Mouse (Mus musculus) heart, embryonic 10.5 days (tissue): Measurements from ENCODE around the gene Bcl2l2. TPM values are rescaled to one million over a fixed set of nuclear protein-coding genes. Genes with fewer than 3 reads are reported as not detected.
A peak's percentile ranks its signal among the peaks of the same experiment; 100 is the strongest.

Experiments used
- DNase-seq: peaks from one replicate; pipeline ENCODE4 v3.0.0-alpha.2; 2017; ENCODE audit warnings: low spot score
- H3K27ac ChIP-seq: fragments of 300-500 bp; sonication (generic); 2 replicates; pipeline ENCODE4 v1.5.1; 2016; ENCODE audit warnings: mild to moderate bottlenecking
- H3K27me3 ChIP-seq: fragments of 300-500 bp; sonication (generic); 2 replicates; pipeline ENCODE4 v1.6.1; 2016; ENCODE audit warnings: mild to moderate bottlenecking; ENCODE audit not compliant: poor library complexity, insufficient read depth, severe bottlenecking
- H3K36me3 ChIP-seq: fragments of 300-500 bp; sonication (generic); 2 replicates; pipeline ENCODE4 v1.6.1; 2016; ENCODE audit warnings: mild to moderate bottlenecking, moderate library complexity
- H3K4me1 ChIP-seq: fragments of 300-500 bp; sonication (generic); 2 replicates; pipeline ENCODE4 v1.6.1; 2016; ENCODE audit warnings: mild to moderate bottlenecking
- H3K4me3 ChIP-seq: fragments of 300-500 bp; sonication (generic); 2 replicates; pipeline ENCODE4 v1.5.1; 2016; ENCODE audit warnings: mild to moderate bottlenecking, moderate library complexity
- H3K9me3 ChIP-seq: fragments of 300-500 bp; sonication (generic); 2 replicates; pipeline ENCODE4 v1.6.1; 2016; ENCODE audit warnings: mild to moderate bottlenecking, moderate library complexity
- WGBS: fragments of 180-500 bp; shearing (Covaris S2); methylation state at CpG from one replicate; pipeline ENCODE4 v1.1.7; 2016; 5-methylcytosine and 5-hydroxymethylcytosine counted together
- polyA plus RNA-seq: library from polyadenylated mRNA; unstranded; fragments of >200 nt; fragmentation: Nextera tagmentation; extraction: Ambion mirVana; gene quantifications from 2 replicates; pipeline ENCODE4 v1.2.1, GENCODE M21; 2016

Bcl2l2 gene
- 2.8 and 3.0 TPM in 2 replicates for polyA plus RNA-seq

DNA sequence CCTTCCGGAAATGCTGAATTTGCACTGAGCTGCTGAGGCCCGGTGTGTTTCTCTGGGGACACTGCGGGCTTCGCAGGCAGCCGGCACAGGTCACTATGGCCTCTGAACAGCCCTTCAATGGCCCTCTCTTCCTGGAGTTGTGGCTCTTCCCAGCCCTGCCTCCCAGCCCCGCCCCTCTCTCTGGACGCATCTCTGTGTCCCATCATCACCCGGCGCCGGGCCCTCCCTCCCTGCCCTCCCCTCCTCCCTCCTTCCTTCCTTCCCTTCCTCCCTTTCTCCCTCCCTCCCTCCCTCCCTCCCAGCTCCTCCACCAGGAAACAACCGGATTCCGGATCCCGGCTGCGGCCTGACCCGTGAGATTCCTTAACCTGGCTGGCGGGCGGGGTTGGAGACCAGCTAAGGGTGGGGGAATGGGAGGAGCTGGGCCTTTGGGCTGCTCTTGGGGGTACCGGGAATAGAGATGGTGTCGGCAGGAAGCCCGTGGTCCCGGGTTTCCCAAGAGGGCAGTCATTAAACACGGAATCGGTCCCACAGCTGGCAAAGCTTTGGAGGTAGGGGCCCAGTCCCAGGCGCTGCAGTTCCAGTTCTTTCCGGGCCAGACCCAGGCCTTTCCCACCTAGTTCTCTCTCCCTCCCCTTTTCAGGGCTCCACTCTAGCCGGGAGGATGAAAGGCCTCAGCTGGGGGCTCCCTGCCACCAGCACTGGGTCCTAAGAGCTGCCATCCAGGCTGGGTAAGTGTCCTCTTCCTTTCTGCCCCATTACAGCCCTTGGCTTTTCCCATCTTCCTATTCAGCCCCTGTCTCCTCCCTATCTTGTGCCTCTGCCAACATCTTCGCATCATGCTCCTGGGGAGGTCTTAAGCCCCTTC, at the start of gene Bcl2l2, which contains the start of gene Gm20521:
Bcl2l2 (plus strand) TSS at position 224 of the 868 bp plus-strand sequence.
Gm20521 (plus strand) TSS at position 288 of the 868 bp plus-strand sequence.
- Histone ChIP-seq H3K9me3 (no peaks in the 10 kb centered on the region), H3K36me3 (peaks cover 27% of the 10 kb centered on the region; the same call in 1 of the 2 replicates), H3K4me1 (peaks cover 35% of the 10 kb centered on the region), H3K27ac (peak within 1 kb of the TSS; percentile 92), H3K27me3 (no peaks in the 10 kb centered on the region), H3K4me3 (peak within 1 kb of the TSS; percentile 78)
- peak; percentile 97 for DNase-seq
- 1% methylated on average over 27 of the region's 27 CpGs for whole genome bisulfite sequencing

DNA sequence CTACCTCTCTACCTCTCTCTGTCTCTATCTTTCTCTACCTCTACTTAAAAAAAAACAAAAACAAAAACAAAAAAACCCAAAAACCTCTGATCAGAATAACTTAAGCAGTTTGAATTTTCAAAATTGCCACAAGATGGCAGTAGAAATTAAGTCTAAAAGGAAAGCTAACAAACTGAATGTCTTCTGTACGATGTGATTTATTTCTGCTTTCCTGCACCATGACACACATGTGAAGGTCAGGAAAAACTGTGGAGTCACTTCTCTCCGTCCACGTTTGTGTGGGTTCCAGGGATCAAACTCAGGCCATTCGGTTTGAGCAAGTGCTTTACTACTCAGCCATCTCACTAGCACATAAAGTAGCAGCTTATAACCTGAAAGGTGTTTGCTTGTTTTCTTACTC, 39.7 kb upstream of the Bcl2l2 start:
- H3K4me3 ChIP-seq, result no peak overlapping the region
- no peak for DNase-seq
- no peaks in the 10 kb centered on the region for H3K36me3 ChIP-seq
- no peak overlapping the region for H3K27ac ChIP-seq
- WGBS, result 7% methylated on average over 4 of the region's 4 CpGs
- no peaks in the 10 kb centered on the region for H3K4me1 ChIP-seq
- H3K9me3 ChIP-seq, result no peaks in the 10 kb centered on the region
- 0 out of 2 replicates have a peak, but pooled peaks cover 5% of the 10 kb centered on the region for H3K27me3 ChIP-seq

DNA sequence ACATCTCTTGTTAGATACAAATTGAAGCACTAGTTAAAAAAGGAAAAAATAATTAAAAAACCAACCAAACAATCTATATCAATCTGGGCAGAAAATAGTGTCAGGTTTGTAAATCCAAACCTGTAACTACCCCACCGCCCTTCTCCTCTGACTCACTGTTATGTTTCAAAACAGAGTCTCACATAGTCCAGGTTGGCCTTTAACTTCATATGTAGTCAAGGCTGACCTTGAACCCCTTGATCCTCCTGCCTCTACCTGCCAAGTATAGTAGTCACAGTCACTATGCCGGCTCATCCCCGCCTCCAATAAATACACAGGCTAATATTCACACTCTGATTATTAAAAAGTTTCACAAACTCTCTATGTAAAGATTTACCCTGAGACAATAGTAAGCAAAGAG, 27.5 kb upstream of the Bcl2l2 start:
- no peak overlapping the region for H3K27ac ChIP-seq
- no peaks in the 10 kb centered on the region for H3K9me3 ChIP-seq
- H3K4me3 ChIP-seq, result no peak overlapping the region
- H3K36me3 ChIP-seq, result peaks cover 32% of the 10 kb centered on the region
- no peaks in the 10 kb centered on the region for H3K27me3 ChIP-seq
- peaks cover 18% of the 10 kb centered on the region; the same call in 1 of the 2 replicates for H3K4me1 ChIP-seq
- WGBS, result 88% methylated on average over 3 of the region's 3 CpGs
- no peak for DNase-seq

DNA sequence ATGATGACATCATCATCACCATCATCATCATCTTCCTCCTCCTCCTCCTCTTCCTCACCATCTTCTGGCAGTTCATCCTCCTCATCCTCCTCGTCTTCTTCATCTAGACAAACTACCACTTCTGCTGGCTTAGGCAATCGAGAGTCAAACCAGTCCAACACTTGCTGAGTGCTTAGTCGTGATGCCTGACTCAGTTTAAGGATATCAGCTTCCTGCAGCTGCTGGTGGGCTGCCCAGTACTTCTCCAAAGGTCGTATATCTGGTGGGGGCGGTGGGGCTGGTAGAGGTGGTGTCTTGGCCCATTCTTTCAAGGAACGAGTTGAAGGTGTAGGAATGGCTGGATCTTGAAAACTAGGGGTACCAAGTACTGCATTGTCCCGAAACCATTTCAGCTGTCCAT, 26.5 kb upstream of the Bcl2l2 start:
- Histone ChIP-seq H3K4me3 (no peak overlapping the region), H3K4me1 (peaks cover 18% of the 10 kb centered on the region; the same call in 1 of the 2 replicates), H3K27ac (no peak overlapping the region), H3K27me3 (no peaks in the 10 kb centered on the region), H3K9me3 (no peaks in the 10 kb centered on the region), H3K36me3 (peaks cover 32% of the 10 kb centered on the region)
- DNase-seq, result no peak
- WGBS, result 83% methylated on average over 7 of the region's 7 CpGs

DNA sequence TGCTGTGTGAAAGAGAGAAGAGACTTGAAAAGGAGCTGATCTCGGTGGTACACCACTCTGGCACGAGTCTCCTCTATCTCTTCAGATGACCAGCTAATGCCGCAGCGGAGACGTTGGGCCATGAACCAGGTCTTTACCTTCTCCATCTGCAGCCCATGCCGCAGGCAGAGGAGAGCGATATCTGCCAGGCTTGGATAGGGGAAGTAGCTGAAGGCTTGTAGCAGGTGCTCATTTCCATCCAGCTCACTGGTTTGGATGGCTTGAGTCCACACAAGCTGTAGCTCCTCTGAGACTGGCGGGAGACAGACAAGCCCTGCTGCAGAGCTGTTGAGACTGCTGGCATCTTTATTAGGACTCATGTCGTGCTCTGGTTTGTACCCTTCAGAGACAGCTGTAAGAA, 25.3 kb upstream of the Bcl2l2 start:
- H3K27me3 ChIP-seq, result no peaks in the 10 kb centered on the region
- H3K9me3 ChIP-seq, result no peaks in the 10 kb centered on the region
- no peak overlapping the region for H3K4me3 ChIP-seq
- H3K27ac ChIP-seq, result no peak overlapping the region
- DNase-seq, result no peak
- 85% methylated on average over 9 of the region's 9 CpGs for WGBS
- peaks cover 32% of the 10 kb centered on the region for H3K36me3 ChIP-seq
- H3K4me1 ChIP-seq, result peaks cover 18% of the 10 kb centered on the region; the same call in 1 of the 2 replicates

DNA sequence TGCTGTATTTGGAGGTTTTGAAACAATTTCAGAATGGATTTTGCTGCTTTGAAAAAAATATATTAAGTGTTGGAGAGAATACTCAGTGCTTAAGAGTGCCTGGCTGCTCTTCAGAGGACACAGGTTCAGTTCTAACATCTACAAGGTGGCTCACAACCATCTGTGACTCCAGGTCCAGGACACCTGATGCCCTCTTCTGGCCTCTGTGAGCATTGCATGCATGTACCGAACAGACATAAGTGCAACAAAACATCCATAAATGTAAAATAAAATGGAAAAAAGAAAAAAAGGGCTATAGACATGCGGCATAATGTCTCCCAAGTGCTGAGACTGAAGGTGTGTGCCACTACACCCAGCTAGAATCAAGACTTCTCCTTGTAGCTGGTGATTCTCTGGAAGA, 22.7 kb upstream of the Bcl2l2 start:
- H3K36me3 ChIP-seq, result peaks cover 23% of the 10 kb centered on the region
- H3K4me1 ChIP-seq, result peaks cover 24% of the 10 kb centered on the region; the same call in 1 of the 2 replicates
- DNase-seq, result no peak
- no peak overlapping the region for H3K4me3 ChIP-seq
- 33% methylated on average over 2 of the region's 2 CpGs for WGBS
- H3K9me3 ChIP-seq, result no peaks in the 10 kb centered on the region
- no peak overlapping the region for H3K27ac ChIP-seq
- no peaks in the 10 kb centered on the region for H3K27me3 ChIP-seq

DNA sequence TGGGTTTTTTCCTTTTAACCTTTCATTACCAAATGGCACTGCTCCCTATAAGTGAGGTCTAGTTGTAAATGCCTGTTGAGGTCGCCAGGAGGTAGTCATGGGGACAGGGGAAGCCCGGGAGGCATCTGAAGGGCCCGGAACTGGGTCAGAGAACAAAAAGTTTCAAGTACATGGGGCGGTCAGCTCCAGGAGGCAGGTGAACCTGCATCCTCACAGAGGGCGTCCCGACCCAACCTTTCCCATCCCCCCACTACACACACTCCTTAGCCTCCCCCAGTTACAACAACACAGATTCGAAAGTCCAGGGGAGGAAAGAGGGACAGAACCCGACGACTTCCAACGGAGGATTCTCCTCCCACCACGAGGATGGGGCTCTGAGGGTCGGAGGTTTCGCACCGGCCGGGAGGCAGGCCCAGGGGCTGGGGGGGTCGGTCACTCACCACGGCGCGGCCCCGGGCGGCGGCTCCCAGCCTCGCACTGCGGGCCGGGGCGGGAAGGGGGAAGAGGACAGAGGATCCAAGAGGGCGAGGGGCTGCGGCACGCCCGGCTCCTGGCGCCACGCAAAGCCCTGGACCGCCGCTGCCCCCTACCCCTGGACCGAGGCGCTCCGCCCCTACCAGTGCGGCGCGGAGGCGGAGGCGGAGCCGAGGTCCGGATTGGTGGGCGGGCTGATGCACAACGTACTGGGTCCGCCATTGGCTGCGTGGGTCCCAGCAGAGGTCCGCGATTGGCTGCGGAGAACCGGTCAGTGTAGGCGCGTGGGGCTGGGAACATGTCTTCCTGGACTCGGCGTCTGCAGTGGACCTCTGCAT, 19.5 kb upstream of the Bcl2l2 start:
- DNase-seq, result peak; percentile 98
- H3K27me3 ChIP-seq, result no peaks in the 10 kb centered on the region
- 2% methylated on average over 53 of the region's 56 CpGs for WGBS
- peak overlapping the region; percentile 91 for H3K4me3 ChIP-seq
- H3K27ac ChIP-seq, result peak overlapping the region; percentile 97
- H3K4me1 ChIP-seq, result peaks cover 10% of the 10 kb centered on the region; the same call in 1 of the 2 replicates
- no peaks in the 10 kb centered on the region for H3K9me3 ChIP-seq
- H3K36me3 ChIP-seq, result no peaks in the 10 kb centered on the region

DNA sequence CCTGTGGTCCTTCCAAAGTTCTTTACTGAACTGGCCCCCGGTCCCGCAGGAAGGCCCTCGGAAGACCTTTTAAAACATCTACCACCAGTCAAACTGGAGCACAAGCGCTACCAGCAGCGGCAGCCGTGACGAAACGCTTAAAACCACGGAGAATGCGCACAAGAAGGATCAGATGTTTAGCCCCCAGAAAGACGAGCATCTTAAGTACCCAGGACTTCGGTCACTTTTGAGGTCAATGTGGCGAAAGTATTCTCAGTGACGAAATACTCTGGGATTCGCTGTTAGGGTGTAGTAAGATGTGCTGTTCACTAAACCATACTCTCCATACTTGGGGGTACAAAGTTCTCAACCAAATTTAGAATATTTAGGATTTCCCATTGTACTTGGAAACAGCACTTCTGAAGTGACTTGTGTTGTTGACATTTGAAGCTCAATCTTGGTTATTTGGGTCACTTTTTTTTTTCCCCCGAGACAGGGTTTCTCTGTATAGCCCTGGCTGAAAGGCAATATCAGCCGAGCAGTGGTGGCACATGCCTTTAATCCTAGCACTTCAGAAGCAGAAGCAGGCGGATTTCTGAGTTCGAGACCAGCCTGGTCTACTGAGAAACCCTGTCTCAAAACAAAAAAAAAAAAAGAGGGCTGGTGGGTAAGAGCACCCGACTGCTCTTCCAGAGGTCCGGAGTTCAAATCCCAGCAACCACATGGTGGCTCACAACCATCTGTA, 18.7 kb upstream of the Bcl2l2 start:
- Histone ChIP-seq H3K27ac (peak overlapping the region; percentile 97), H3K4me3 (peak overlapping the region; percentile 91), H3K9me3 (no peaks in the 10 kb centered on the region), H3K27me3 (no peaks in the 10 kb centered on the region), H3K36me3 (no peaks in the 10 kb centered on the region), H3K4me1 (peaks cover 6% of the 10 kb centered on the region; the same call in 1 of the 2 replicates)
- WGBS, result 17% methylated on average over 21 of the region's 21 CpGs
- DNase-seq, result peak; percentile 61

DNA sequence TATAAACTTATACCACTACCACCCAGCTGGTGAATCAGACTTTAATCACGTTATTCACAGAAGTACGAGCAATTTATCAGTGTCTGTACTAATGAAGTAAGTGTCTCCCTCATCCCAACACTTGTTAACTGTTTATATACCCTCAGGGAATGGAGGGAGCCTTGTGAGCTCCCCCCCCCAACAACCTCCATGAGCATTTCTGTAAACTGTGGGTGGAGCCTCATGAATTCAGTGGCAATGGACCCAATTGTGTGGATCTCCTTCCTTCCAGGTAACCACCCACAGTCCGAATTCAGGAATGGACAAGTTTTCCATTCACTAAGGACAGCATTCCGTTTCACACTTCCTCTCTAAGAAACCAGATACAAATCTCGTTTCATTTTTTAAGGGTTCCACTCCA, 17.6 kb upstream of the Bcl2l2 start:
- no peak for DNase-seq
- Histone ChIP-seq H3K27me3 (no peaks in the 10 kb centered on the region), H3K4me3 (no peak overlapping the region), H3K9me3 (no peaks in the 10 kb centered on the region), H3K27ac (no peak overlapping the region), H3K36me3 (no peaks in the 10 kb centered on the region), H3K4me1 (peaks cover 6% of the 10 kb centered on the region; the same call in 1 of the 2 replicates)
- 75% methylated on average over 5 of the region's 5 CpGs for WGBS

DNA sequence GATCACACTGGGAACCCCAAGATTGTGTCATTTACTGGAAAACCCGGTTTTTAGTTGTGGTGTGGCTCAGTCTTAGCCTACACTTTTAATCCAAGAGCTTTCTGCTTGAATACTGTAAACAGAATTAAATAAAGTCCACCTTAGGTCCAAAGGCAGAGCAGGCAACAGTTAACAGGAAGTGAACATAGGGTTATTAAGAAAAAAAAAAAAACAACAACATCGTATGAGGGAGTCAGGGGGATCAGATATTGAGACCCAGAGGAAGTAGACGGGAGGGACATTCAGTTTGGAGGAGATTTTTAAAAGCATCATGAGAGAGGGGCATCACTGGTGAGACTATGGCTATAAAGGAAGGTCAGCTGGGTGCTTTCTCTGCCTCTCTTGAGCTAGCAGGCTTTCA, 16.9 kb upstream of the Bcl2l2 start:
- H3K9me3 ChIP-seq, result no peaks in the 10 kb centered on the region
- 62% methylated on average over 3 of the region's 3 CpGs for WGBS
- no peak for DNase-seq
- no peaks in the 10 kb centered on the region for H3K27me3 ChIP-seq
- no peak overlapping the region for H3K27ac ChIP-seq
- peaks cover 6% of the 10 kb centered on the region; the same call in 1 of the 2 replicates for H3K4me1 ChIP-seq
- H3K4me3 ChIP-seq, result no peak overlapping the region
- H3K36me3 ChIP-seq, result no peaks in the 10 kb centered on the region

DNA sequence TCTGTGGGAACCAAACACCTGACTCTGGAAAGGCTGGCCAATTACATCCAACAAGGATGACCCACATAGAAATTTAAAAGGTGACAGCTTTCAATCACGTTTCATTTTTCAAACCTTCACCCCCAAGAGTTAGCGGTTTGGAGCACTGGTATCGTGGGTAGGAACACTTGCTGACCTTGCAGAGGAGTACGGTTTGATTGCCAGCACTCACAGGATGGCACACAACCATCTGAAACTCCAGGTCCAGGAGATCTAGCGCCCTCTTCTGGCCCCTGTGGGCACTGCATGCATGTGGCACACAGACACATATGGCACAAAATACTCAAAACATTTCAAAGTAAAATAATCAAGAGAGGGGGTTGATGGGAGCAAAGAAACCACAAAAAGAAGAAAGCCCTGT, 16.2 kb upstream of the Bcl2l2 start:
- Histone ChIP-seq H3K9me3 (no peaks in the 10 kb centered on the region), H3K36me3 (no peaks in the 10 kb centered on the region), H3K4me3 (no peak overlapping the region), H3K27ac (no peak overlapping the region), H3K4me1 (peaks cover 6% of the 10 kb centered on the region; the same call in 1 of the 2 replicates), H3K27me3 (no peaks in the 10 kb centered on the region)
- no peak for DNase-seq
- 49% methylated on average over 5 of the region's 5 CpGs for WGBS

DNA sequence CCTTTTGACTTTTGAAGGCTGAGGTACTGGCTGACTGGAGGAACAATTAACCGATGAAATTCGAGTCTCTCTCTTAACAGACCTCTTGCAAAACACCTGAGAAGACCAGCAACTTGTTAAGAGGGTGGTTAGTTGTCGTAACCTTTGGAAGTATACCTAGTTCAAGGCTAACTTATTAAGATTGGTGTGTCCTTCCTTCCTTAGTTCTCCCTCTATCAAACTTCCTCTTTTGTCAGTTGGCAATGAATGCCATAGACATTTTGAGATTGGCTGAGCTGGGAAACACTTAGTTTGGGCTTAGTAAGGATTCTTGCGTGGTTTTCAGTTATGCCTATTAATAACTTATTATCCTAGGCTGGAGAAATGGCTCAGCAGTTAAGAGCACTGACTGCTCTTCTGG, 15.2 kb upstream of the Bcl2l2 start:
- no peak for DNase-seq
- H3K9me3 ChIP-seq, result no peaks in the 10 kb centered on the region
- no peaks in the 10 kb centered on the region for H3K36me3 ChIP-seq
- 81% methylated on average over 4 of the region's 4 CpGs for WGBS
- no peak overlapping the region for H3K27ac ChIP-seq
- H3K4me1 ChIP-seq, result peaks cover 5% of the 10 kb centered on the region; the same call in 1 of the 2 replicates
- H3K27me3 ChIP-seq, result no peaks in the 10 kb centered on the region
- no peak overlapping the region for H3K4me3 ChIP-seq
